Mouse (Mus musculus): ENCODE measurements at regions not wholly inside any gene's neighbourhood (a gene's known extent, or its start where the extent isn't known, plus 50 kb on each side); places are given as distances from the start of the nearest gene placed in this dataset.

GRCm38 (mm10) chr4:87501791-87502190, 271.5 kb upstream of the Slc24a2 start:
- no peak for DNase-seq (ENCODE audit: low read depth)

GRCm38 (mm10) chr4:87500441-87500840, 270.2 kb upstream of the Slc24a2 start:
- no peak for DNase-seq (ENCODE audit: low read depth)

- DNase-seq (ENCODE audit: low read depth): no peak
Measured at GRCm38 (mm10) chr4:87487798-87488197, 257.5 kb upstream of the Slc24a2 start.

- no peak for DNase-seq (ENCODE audit: low read depth)
Measured at GRCm38 (mm10) chr4:87475537-87475936, 245.3 kb upstream of the Slc24a2 start.

- DNase-seq (ENCODE audit: low read depth): no peak
Measured at GRCm38 (mm10) chr4:87473331-87474039, 243.2 kb upstream of the Slc24a2 start.

- DNase-seq (ENCODE audit: low read depth): no peak
Measured at GRCm38 (mm10) chr4:87472787-87473186, 242.5 kb upstream of the Slc24a2 start.

GRCm38 (mm10) chr4:87471385-87471784, 241.1 kb upstream of the Slc24a2 start:
- DNase-seq (ENCODE audit: low read depth): no peak

GRCm38 (mm10) chr4:87467600-87467999, 237.3 kb upstream of the Slc24a2 start:
- no peak for DNase-seq (ENCODE audit: low read depth)

- DNase-seq (ENCODE audit: low read depth): no peak
Measured at GRCm38 (mm10) chr4:87467018-87467417, 236.7 kb upstream of the Slc24a2 start.

- no peak for DNase-seq (ENCODE audit: low read depth)
Measured at GRCm38 (mm10) chr4:87461181-87461912, 231.1 kb upstream of the Slc24a2 start.

GRCm38 (mm10) chr4:87455863-87456578, 225.7 kb upstream of the Slc24a2 start:
- DNase-seq (ENCODE audit: low read depth): peak; percentile 3

GRCm38 (mm10) chr4:87452122-87452521, 221.8 kb upstream of the Slc24a2 start:
- no peak for DNase-seq (ENCODE audit: low read depth)

- no peak for DNase-seq (ENCODE audit: low read depth)
Measured at GRCm38 (mm10) chr4:87451251-87451650, 221.0 kb upstream of the Slc24a2 start.

- no peak for DNase-seq (ENCODE audit: low read depth)
Measured at GRCm38 (mm10) chr4:87448338-87448737, 218.1 kb upstream of the Slc24a2 start.

- DNase-seq (ENCODE audit: low read depth): no peak
Measured at GRCm38 (mm10) chr4:87446856-87447255, 216.6 kb upstream of the Slc24a2 start.

- peak; percentile 5 for DNase-seq (ENCODE audit: low read depth)
Measured at GRCm38 (mm10) chr4:87434136-87434535, 203.9 kb upstream of the Slc24a2 start.

GRCm38 (mm10) chr4:87428374-87428773, 198.1 kb upstream of the Slc24a2 start:
- no peak for DNase-seq (ENCODE audit: low read depth)

GRCm38 (mm10) chr4:87424066-87424465, 193.8 kb upstream of the Slc24a2 start:
- no peak for DNase-seq (ENCODE audit: low read depth)

- DNase-seq (ENCODE audit: low read depth): no peak
Measured at GRCm38 (mm10) chr4:87422588-87422987, 192.3 kb upstream of the Slc24a2 start.

GRCm38 (mm10) chr4:87403354-87403753, 173.1 kb upstream of the Slc24a2 start:
- no peak for DNase-seq (ENCODE audit: low read depth)

- no peak for DNase-seq (ENCODE audit: low read depth)
Measured at GRCm38 (mm10) chr4:87402173-87402556, 171.9 kb upstream of the Slc24a2 start.

- DNase-seq (ENCODE audit: low read depth): no peak
Measured at GRCm38 (mm10) chr4:87401316-87402172, 171.3 kb upstream of the Slc24a2 start.

All from c-Kit-positive CD71-negative TER-119-negative erythroid progenitor cells, embryonic 14.5 days (primary cell).